Mouse (Mus musculus) heart, embryonic 14.5 days (tissue): ENCODE measurements around the gene Fam102a. TPM values are rescaled to one million over a fixed set of nuclear protein-coding genes. Genes with fewer than 3 reads are reported as not detected.

ENCODE experiments used
- ATAC-seq: fragments of 200-750 bp; cut with Nextera tagmentation; 2 replicates; pipeline ENCODE4 v1.8.0; 2017; ENCODE audit warnings: low read depth, moderate TSS enrichment; ENCODE audit not compliant: insufficient number of reproducible peaks, insufficient read depth, low FRiP score
- H3K27ac ChIP-seq, 2 experiments: fragments of 200-500 bp in 1 of 2; fragments of 300-500 bp in 1 of 2; sonication (generic) in 1 of 2; replicated peaks in 1 of 2; 2 replicates each; pipeline ENCODE4 v1.5.1; 2012 to 2014; ENCODE audit warnings: low read depth in 2 of 2, low read length in 2 of 2, control low read depth in 1 of 2, mild to moderate bottlenecking in 1 of 2, mixed read lengths in 1 of 2; ENCODE audit not compliant: control insufficient read depth in 1 of 2, insufficient read depth in 1 of 2
- H3K27me3 ChIP-seq: fragments of 300-500 bp; sonication (generic); 2 replicates; pipeline ENCODE4 v1.6.1; 2014; ENCODE audit warnings: mild to moderate bottlenecking, low read length, control low read depth; ENCODE audit not compliant: control insufficient read depth, insufficient read depth
- H3K36me3 ChIP-seq: fragments of 300-500 bp; sonication (generic); 2 replicates; pipeline ENCODE4 v1.6.1; 2014; ENCODE audit warnings: mild to moderate bottlenecking, control low read depth, low read length, mixed read lengths; ENCODE audit not compliant: control insufficient read depth, insufficient read depth
- H3K4me1 ChIP-seq, 2 experiments: fragments of 200-500 bp in 1 of 2; fragments of 300-500 bp in 1 of 2; sonication (generic) in 1 of 2; 2 replicates each; pipeline ENCODE4 v1.6.1; 2012 to 2014; ENCODE audit warnings: low read length in 2 of 2, control low read depth in 1 of 2, mixed read lengths in 1 of 2; ENCODE audit not compliant: control insufficient read depth in 2 of 2, insufficient read depth in 2 of 2
- H3K4me2 ChIP-seq: fragments of 300-500 bp; sonication (generic); 2 replicates; pipeline ENCODE4 v1.6.1; 2014; ENCODE audit warnings: mild to moderate bottlenecking, low read length
- H3K4me3 ChIP-seq, 2 experiments: fragments of 200-500 bp in 1 of 2; fragments of 300-500 bp in 1 of 2; sonication (generic) in 1 of 2; 2 replicates each; pipeline ENCODE4 v1.5.1; 2012 to 2014; ENCODE audit warnings: low read length in 2 of 2, mild to moderate bottlenecking in 2 of 2, control low read depth in 1 of 2, low read depth in 1 of 2, moderate library complexity in 1 of 2; ENCODE audit not compliant: control insufficient read depth in 1 of 2, insufficient read depth in 1 of 2
- H3K9ac ChIP-seq: fragments of 300-500 bp; sonication (generic); 2 replicates; pipeline ENCODE4 v1.6.1; 2014; ENCODE audit warnings: mild to moderate bottlenecking, low read length
- H3K9me3 ChIP-seq: fragments of 300-500 bp; sonication (generic); 2 replicates; pipeline ENCODE4 v1.6.1; 2016; ENCODE audit warnings: low read length, control low read depth; ENCODE audit not compliant: control insufficient read depth
- WGBS: fragments of 180-500 bp; shearing (Covaris S2); extraction: QIAGEN DNeasy Blood & Tissue Kit; methylation state at CpG from one replicate; pipeline ENCODE4 v1.1.7; 2014; 5-methylcytosine and 5-hydroxymethylcytosine counted together
- polyA plus RNA-seq: library from polyadenylated mRNA; unstranded; fragments of >200 nt; fragmentation: Nextera tagmentation; extraction: Ambion mirVana; gene quantifications from 2 replicates; pipeline ENCODE4 v1.2.1, GENCODE M21; 2014

Gene Fam102a
- polyA plus RNA-seq, 1 experiment from 2014 or later, result 6.3 TPM

- ATAC-seq, result no peak
- H3K9ac ChIP-seq, result no peak overlapping the region
- H3K4me2 ChIP-seq, result no peak overlapping the region
- H3K27me3 ChIP-seq, result no peaks in the 10 kb centered on the region
- H3K36me3 ChIP-seq, result no peaks in the 10 kb centered on the region
- WGBS, result 57% methylated on average over 12 of the region's 12 CpGs
- no peak overlapping the region for H3K4me3 ChIP-seq
- no peaks in the 10 kb centered on the region for H3K9me3 ChIP-seq
- no peak overlapping the region for H3K27ac ChIP-seq
- peaks cover 5 to 6% of the 10 kb centered on the region in 2 experiments; a peak in 2 of 4 replicates for H3K4me1 ChIP-seq
Measured at GRCm38 (mm10) chr2:32493301-32493701, 41.8 kb upstream of the Fam102a start.

- H3K9ac ChIP-seq, result no peak overlapping the region
- 55% methylated on average over 2 of the region's 2 CpGs for WGBS
Measured at GRCm38 (mm10) chr2:32494522-32494921, 40.6 kb upstream of the Fam102a start.

GRCm38 (mm10) chr2:32495185-32495726, 39.9 kb upstream of the Fam102a start:
- H3K27me3 ChIP-seq, result no peaks in the 10 kb centered on the region
- H3K27ac ChIP-seq, result no peak overlapping the region
- ATAC-seq, result no peak
- H3K4me1 ChIP-seq, result peaks cover 5 to 6% of the 10 kb centered on the region in 2 experiments; a peak in 2 of 4 replicates
- H3K9ac ChIP-seq, result no peak overlapping the region
- WGBS, result 61% methylated on average over 20 of the region's 20 CpGs
- H3K4me2 ChIP-seq, result peak overlapping the region; percentile 18; the same call in 1 of the 2 replicates
- no peaks in the 10 kb centered on the region for H3K36me3 ChIP-seq
- no peak overlapping the region for H3K4me3 ChIP-seq
- peaks cover 8% of the 10 kb centered on the region; the same call in 1 of the 2 replicates for H3K9me3 ChIP-seq

More at GRCm38 (mm10) chr2:32494522-32494921, 40.6 kb upstream of the Fam102a start:
- Histone ChIP-seq H3K4me2 (no peak overlapping the region), H3K27me3 (no peaks in the 10 kb centered on the region), H3K36me3 (no peaks in the 10 kb centered on the region), H3K9me3 (peaks cover 8% of the 10 kb centered on the region; the same call in 1 of the 2 replicates), H3K4me1 (peaks cover 5 to 6% of the 10 kb centered on the region in 2 experiments; a peak in 2 of 4 replicates), H3K4me3 (no peak overlapping the region), H3K27ac (no peak overlapping the region)
- no peak for ATAC-seq

DNA sequence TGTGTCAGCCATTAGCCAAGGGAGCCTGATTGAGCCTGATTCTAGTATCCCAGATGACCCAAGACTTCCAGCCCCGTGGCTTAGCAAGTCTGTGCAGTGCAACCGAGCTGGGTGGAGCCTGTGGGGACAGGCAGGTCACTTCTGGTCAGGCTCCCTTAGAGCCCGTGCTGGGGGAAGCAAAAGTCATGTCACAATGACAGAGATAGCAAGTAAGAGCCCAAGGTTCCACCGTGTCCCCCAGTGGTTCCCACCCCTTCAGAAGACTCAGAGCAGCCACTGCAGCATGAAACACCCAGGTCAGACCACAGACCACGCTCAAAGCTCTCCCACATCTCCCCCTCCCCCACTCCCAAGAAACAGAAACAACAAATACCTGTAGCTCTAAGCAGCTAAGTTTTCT, 38.9 kb upstream of the Fam102a start:
- no peaks in the 10 kb centered on the region for H3K27me3 ChIP-seq
- no peaks in the 10 kb centered on the region for H3K36me3 ChIP-seq
- no peak overlapping the region for H3K9ac ChIP-seq
- H3K9me3 ChIP-seq, result peaks cover 8% of the 10 kb centered on the region; the same call in 1 of the 2 replicates
- no peak overlapping the region for H3K4me2 ChIP-seq
- no peak for ATAC-seq
- no peak overlapping the region for H3K4me3 ChIP-seq
- H3K4me1 ChIP-seq, result peaks cover 5 to 6% of the 10 kb centered on the region in 2 experiments; a peak in 2 of 4 replicates
- no peak overlapping the region for H3K27ac ChIP-seq
- WGBS, result 57% methylated on average over 5 of the region's 5 CpGs

DNA sequence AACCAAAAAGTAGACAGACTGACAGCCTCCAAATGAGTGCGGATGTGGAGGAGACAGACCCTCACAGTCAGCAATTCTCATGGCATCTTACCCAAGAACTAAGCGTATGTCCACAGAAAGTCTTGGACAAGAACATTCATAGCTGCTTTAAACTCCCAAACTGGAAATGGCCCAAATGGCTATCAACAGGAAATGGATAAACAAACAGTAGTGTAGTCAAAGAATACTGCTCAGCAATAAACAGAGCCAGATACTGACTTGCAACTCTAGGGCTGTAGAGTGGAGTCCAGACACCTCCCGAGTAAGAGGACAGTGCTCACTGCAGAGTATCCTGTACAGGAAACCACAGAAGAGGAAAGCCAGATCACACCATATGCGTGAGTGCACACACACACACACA, 35.8 kb upstream of the Fam102a start:
- ATAC-seq, result no peak
- Histone ChIP-seq H3K27me3 (no peaks in the 10 kb centered on the region), H3K4me2 (no peak overlapping the region), H3K9me3 (peaks cover 8% of the 10 kb centered on the region; the same call in 1 of the 2 replicates), H3K27ac (no peak overlapping the region), H3K36me3 (no peaks in the 10 kb centered on the region), H3K4me1 (peaks cover 5 to 6% of the 10 kb centered on the region in 2 experiments; a peak in 2 of 4 replicates), H3K9ac (no peak overlapping the region), H3K4me3 (no peak overlapping the region)
- WGBS, result 75% methylated on average over 4 of the region's 4 CpGs

DNA sequence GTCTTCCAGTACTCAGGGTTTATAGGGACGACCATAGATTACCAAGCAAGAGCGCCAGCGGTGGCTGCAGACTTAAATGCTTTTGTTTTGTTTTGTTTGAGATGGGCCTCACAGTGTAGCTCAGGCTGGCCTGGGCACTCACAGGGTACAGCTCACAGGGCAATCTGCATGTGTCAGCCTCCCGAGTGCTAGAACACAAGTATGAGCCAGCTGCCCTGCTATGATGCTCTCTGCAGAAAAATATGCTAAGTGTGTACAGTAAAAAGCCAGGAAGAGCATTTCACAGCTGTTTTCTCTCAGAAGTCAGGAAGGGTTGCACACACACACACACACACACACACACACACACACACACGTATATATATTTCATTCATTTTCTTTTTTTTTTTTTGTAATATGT, 34.7 kb upstream of the Fam102a start:
- WGBS, result 74% methylated on average over 5 of the region's 5 CpGs

DNA sequence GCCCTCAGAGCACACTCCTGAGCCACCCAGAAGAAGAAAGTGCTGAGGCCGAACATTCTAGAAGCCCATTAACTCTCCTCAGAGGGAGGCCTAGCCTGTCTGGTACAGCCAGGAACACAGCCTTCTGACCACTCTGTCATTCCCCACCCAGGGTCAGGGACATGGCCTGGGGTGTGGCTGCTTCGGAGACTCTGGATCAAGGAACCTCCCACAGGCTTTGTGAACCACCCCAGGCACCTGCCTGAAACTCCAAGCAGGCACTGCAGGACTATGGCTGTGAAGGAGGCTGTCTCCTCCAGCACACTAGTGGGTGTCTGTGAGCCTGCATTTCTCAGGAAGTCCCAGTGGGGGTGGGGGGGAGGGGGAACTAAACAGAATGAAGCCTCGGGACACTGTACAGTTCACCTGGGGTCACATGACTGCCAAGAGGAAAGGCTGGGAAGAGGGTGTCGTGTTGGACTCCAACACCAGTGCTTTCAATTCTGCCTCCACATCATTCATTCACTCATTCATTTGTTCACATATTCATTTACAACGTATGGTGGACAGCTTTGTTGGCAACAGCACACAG, 33.3 kb upstream of the Fam102a start:
- no peak for ATAC-seq
- Histone ChIP-seq H3K9me3 (peaks cover 11% of the 10 kb centered on the region; the same call in 1 of the 2 replicates), H3K4me1 (peaks cover 0 to 2% of the 10 kb centered on the region in 2 experiments; a peak in 1 of 4 replicates), H3K27ac (no peak overlapping the region), H3K4me2 (no peak overlapping the region), H3K36me3 (no peaks in the 10 kb centered on the region), H3K27me3 (no peaks in the 10 kb centered on the region), H3K9ac (no peak overlapping the region), H3K4me3 (no peak overlapping the region)
- 69% methylated on average over 5 of the region's 5 CpGs for WGBS

More for the DNA sequence above, 34.7 kb upstream of the Fam102a start:
- Histone ChIP-seq H3K27me3 (no peaks in the 10 kb centered on the region), H3K9me3 (peaks cover 8% of the 10 kb centered on the region; the same call in 1 of the 2 replicates), H3K4me3 (no peak overlapping the region), H3K27ac (no peak overlapping the region), H3K9ac (no peak overlapping the region), H3K4me1 (peaks cover 0 to 1% of the 10 kb centered on the region in 2 experiments; a peak in 1 of 4 replicates), H3K4me2 (no peak overlapping the region), H3K36me3 (no peaks in the 10 kb centered on the region)
- no peak for ATAC-seq
